Mouse (Mus musculus) cortical plate, adult 2 months (tissue): ENCODE measurements at regions not wholly inside any gene's neighbourhood (a gene's known extent, or its start where the extent isn't known, plus 50 kb on each side); places are given as distances from the start of the nearest gene placed in this dataset.

ENCODE experiments used
- H3K27ac ChIP-seq: fragments of 200-500 bp; 2 replicates; pipeline ENCODE4 v1.5.1; 2012; ENCODE audit warnings: low read length, control low read depth, inconsistent platforms; ENCODE audit not compliant: insufficient read depth
- H3K4me1 ChIP-seq: fragments of 200-500 bp; 2 replicates; pipeline ENCODE4 v1.6.1; 2011; ENCODE audit warnings: low read length; ENCODE audit not compliant: control insufficient read depth, insufficient read depth
- H3K4me3 ChIP-seq: fragments of 200-500 bp; 2 replicates; pipeline ENCODE4 v1.5.1; 2011; ENCODE audit warnings: mild to moderate bottlenecking, low read length, control low read depth; ENCODE audit not compliant: insufficient read depth
- CTCF ChIP-seq: fragments of 200-500 bp; IDR thresholded peaks from 2 replicates; pipeline ENCODE4 v1.5.1; 2011; ENCODE audit warnings: mild to moderate bottlenecking, control low read depth, low read length; ENCODE audit not compliant: insufficient read depth; ENCODE audit errors: extremely low read depth
- POLR2A ChIP-seq: fragments of 200-500 bp; IDR thresholded peaks from 2 replicates; pipeline ENCODE4 v1.6.1; 2011; ENCODE audit warnings: mild to moderate bottlenecking, low read length, control low read depth; ENCODE audit not compliant: insufficient read depth; ENCODE audit errors: extremely low read depth

GRCm38 (mm10) chr13:37481514-37481913, 136.5 kb downstream of the Ly86 start:
- H3K4me3 ChIP-seq, result no peak overlapping the region
- TF ChIP-seq POLR2A, result no peak
- TF ChIP-seq CTCF, result no peak
- H3K27ac ChIP-seq, result peak overlapping the region; percentile 84
- H3K4me1 ChIP-seq, result 0 out of 2 replicates have a peak, but pooled peaks cover 2% of the 10 kb centered on the region

DNA sequence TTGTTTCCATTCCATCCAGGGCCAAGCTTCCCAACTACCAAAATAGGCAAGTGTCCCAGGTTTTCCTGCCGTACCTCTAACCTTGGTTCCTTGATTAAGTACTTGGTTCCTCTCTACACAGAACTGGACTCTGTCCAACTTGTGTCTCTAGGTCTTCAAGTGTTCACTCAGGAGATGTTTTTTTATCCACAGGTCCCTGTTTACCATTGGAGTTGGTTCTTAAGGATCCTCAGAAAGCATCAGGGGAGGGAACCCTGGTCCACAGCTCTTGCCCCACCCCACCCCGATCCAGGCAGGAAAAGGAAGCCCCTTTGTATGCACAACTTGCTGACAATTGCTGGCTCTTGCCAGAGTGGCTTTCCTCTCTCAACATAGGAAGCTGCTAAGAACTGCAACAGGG, 137.0 kb downstream of the Ly86 start:
- TF ChIP-seq POLR2A (no peak), CTCF (no peak)
- Histone ChIP-seq H3K4me1 (0 out of 2 replicates have a peak, but pooled peaks cover 2% of the 10 kb centered on the region), H3K27ac (peak overlapping the region; percentile 84), H3K4me3 (no peak overlapping the region)

DNA sequence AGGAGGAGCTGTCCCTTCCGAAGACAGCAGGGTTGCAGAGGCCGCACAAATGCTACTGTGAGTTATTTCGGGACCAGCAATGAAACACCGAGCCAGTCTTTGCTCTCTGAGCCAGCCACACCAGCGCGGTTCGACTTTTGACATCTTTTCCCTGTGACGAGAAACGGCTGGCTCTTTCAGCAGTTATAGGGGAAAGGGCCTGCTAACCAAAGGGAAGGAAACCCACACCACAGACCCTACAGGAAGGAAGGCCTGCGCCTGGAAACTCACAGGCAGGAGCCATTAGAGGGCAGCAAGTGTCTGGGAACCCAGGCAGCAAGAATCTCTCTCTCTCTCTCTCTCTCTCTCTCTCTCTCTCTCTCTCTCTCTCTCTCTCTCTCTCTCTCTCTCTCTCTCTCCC, 137.6 kb downstream of the Ly86 start:
- H3K4me3 ChIP-seq, result no peak overlapping the region
- 0 out of 2 replicates have a peak, but pooled peaks cover 2% of the 10 kb centered on the region for H3K4me1 ChIP-seq
- TF ChIP-seq POLR2A (no peak), CTCF (peak; percentile 27; the same call in 1 of the 2 replicates)
- peak overlapping the region; percentile 1; the same call in 1 of the 2 replicates for H3K27ac ChIP-seq

GRCm38 (mm10) chr13:37483010-37483855, 138.2 kb downstream of the Ly86 start:
- H3K27ac ChIP-seq, result peak overlapping the region; percentile 1; the same call in 1 of the 2 replicates
- 0 out of 2 replicates have a peak overlapping the region, but pooled peaks have one; percentile 19 for H3K4me3 ChIP-seq
- TF ChIP-seq CTCF (no peak), POLR2A (0 out of 2 replicates have a peak, but pooled peaks have one; percentile 11)
- 0 out of 2 replicates have a peak, but pooled peaks cover 2% of the 10 kb centered on the region for H3K4me1 ChIP-seq

DNA sequence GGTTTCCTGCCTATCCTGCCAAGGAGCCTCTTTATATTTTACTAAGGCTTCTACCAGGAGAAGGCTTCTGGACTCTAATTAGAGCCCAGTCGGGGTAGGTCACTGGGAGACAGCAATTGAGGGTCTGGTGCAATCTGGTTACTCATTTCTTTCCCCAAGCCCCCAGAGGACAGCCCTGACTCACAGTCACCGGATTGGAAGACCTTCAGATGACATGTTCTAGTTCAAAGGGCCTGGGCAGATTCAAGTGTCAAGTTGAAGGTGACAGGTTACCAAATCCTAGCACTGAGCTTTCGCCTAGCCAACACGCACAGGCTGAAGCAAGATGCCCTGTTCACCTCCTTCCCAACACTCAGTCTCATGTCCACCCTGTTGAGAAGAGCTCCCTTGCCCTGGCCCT, 139.6 kb downstream of the Ly86 start:
- Histone ChIP-seq H3K27ac (no peak overlapping the region), H3K4me1 (0 out of 2 replicates have a peak, but pooled peaks cover 2% of the 10 kb centered on the region), H3K4me3 (no peak overlapping the region)
- TF ChIP-seq POLR2A (no peak), CTCF (no peak)

GRCm38 (mm10) chr13:37492115-37493001, 147.3 kb downstream of the Ly86 start:
- no peak overlapping the region for H3K4me3 ChIP-seq
- H3K27ac ChIP-seq, result no peak overlapping the region
- TF ChIP-seq POLR2A, result no peak
- no peak for TF ChIP-seq CTCF
- H3K4me1 ChIP-seq, result no peaks in the 10 kb centered on the region

- Histone ChIP-seq H3K4me3 (no peak overlapping the region), H3K4me1 (no peaks in the 10 kb centered on the region), H3K27ac (no peak overlapping the region)
- TF ChIP-seq POLR2A, result no peak
- TF ChIP-seq CTCF, result no peak
Measured at GRCm38 (mm10) chr13:37493331-37493730, 148.3 kb downstream of the Ly86 start.

GRCm38 (mm10) chr13:37495272-37495932, 150.4 kb downstream of the Ly86 start:
- H3K4me1 ChIP-seq, result no peaks in the 10 kb centered on the region
- H3K27ac ChIP-seq, result no peak overlapping the region
- TF ChIP-seq POLR2A, result no peak
- TF ChIP-seq CTCF, result no peak
- no peak overlapping the region for H3K4me3 ChIP-seq

GRCm38 (mm10) chr13:37497986-37498385, 153.0 kb downstream of the Ly86 start:
- Histone ChIP-seq H3K27ac (no peak overlapping the region), H3K4me1 (no peaks in the 10 kb centered on the region), H3K4me3 (no peak overlapping the region)
- TF ChIP-seq POLR2A, result no peak
- TF ChIP-seq CTCF, result no peak
